Mouse (Mus musculus) kidney, postnatal 36 days (tissue): ENCODE measurements around the gene Sh3bgrl.

Experiments used
- DNase-seq, 2 experiments: peaks; one replicate each; pipeline ENCODE4 v3.0.0; 2021 to 2022; ENCODE audit warnings: mixed read lengths in 2 of 2

Sh3bgrl gene

GRCm38 (mm10) chrX:109132463-109132862, 37.3 kb downstream of the Sh3bgrl start:
- no peak for DNase-seq

GRCm38 (mm10) chrX:109133500-109133899, 38.3 kb downstream of the Sh3bgrl start:
- no peak for DNase-seq

DNA sequence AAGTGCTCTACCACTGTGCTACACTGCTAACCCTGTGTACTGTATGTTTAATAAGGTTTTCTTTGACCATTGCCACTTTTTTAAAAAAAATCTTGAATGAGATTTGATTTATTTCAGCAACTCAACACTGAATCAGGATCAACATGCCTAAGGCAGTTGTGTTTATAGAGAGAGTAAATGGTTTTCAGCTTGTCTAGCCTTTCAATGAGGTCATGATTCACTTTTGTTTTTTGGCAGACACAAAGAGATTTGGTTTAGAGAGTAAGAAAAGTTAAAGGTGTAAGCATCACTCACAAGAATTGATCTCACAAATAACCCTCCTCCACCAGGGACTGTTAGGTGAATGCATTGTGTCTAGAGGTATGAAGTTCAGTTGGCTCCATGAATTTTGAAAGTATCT, 41.1 kb downstream of the Sh3bgrl start:
- DNase-seq: no peak

DNA sequence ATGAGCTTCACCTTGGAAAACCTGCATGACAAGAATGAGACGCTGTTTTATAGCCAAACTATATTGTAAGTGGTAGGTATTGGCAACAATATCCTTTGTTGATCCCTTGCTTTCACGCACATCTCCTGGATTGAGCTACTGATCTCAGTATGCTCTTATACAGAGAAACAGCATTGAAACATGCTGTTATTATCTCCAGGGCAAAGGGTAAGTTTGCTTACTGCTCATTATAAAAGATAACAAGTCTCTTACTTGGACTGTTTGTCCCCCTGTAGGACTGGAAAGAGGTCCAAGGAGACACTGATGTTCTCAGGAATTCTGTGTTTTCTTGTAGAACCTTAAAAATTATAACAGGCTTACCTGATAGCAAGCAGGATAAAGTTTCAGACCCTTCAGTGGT, 41.7 kb downstream of the Sh3bgrl start:
- no peak for DNase-seq

DNA sequence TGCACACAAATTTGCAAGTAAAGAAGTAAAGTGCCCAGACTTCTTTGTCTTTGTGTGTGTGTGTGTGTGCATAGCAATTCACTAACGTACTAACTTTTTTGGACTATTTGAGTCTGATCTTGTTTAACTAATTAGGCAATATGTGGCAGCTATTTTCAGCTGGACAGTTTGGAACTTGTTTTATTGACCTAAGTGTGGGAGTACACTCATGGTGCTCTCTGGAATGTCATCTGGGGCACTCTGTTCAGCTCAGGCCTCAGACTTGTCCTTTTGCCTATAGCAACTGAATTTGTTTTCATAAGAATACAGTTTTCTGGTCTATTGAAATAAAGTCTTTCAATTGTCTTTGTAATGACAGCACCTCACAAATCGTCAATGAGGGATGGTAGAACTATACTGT, 42.1 kb downstream of the Sh3bgrl start:
- no peak for DNase-seq

- DNase-seq: no peak
These were observed 46.2 kb downstream of the Sh3bgrl start for GRCm38 (mm10) chrX:109141337-109141870.

- DNase-seq: peak in 1 of 2 experiments; percentile 28
These were observed 47.1 kb downstream of the Sh3bgrl start for GRCm38 (mm10) chrX:109142281-109142680.

GRCm38 (mm10) chrX:109145779-109146178, 50.6 kb downstream of the Sh3bgrl start:
- no peak for DNase-seq

DNA sequence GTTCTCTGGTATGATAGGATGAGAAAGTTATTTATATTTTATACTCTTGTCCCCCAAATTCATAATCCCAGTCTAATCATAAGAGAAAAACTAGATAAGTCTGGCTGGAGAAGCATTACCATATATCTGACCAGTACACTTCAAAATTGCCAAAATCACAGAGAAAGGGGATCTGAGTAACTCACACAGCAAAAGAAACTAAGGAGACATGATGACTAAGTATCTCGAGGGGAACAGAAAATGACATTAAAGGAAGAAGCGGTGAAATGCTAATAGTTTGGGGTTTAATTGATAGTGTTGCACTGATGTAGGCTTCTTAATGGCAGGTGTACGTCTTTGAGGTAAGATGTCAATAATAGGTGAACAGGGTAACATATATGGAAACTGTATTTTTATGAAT, 51.9 kb downstream of the Sh3bgrl start:
- DNase-seq: no peak

DNA sequence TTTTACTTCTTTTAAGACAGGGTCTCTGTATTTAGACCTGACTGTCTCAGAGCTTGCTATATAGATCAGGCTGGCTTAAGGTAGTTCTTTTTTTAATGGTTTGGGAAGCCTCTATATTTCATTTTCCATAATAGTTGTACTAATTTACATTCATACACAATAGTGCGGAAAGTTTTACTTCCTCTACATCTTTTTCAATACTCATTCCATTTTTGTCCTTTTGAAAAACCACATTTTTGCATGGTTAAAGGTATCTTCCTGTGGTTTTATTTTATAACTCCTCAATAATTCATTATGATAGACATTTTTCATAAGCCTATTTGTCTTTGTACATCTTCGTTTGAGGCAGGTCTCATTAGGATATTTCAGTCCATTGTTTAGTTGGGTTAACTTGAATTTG, 56.1 kb downstream of the Sh3bgrl start:
- no peak for DNase-seq

- no peak for DNase-seq
These were observed 65.2 kb downstream of the Sh3bgrl start for GRCm38 (mm10) chrX:109160326-109160725.

DNA sequence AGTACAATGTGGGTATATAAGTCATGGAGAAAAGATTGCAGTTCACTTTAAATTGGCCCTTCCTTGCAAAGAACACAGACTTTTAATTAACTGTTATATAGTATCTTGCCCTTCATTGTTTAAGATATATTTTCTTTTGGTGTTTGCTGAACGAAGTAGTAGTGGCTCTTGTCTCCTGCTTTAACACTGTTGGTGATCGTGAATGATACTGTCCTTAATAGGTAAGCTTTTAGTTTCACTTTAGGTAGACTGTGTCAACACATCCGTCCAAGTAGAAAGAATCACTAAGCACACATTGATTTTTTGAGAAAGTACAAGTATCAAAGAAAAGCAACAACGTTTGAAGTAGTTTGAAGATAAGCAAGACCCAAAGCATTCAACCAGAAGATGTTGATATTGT, 65.7 kb downstream of the Sh3bgrl start:
- no peak for DNase-seq

DNA sequence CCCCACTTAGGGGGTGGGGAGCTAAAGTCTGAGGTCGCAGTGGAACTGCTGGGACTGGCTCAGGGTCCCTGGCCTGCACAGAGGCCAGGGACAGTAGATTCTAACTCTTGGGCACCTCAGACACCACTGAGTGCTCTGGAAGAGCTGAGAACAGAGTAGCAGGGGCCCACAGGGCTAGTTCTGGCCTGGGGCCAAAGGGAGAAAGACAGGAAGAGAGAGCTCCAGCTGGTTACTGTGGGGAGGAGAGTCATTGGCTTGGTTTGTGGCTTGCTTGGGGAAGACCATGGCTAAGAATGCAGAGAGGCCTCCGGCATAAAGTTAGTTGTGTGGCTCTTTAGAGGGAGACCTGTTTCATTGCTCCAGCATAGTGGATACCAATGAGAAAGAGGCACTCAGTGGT, 79.9 kb downstream of the Sh3bgrl start:
- peak in 1 of 2 experiments; percentile 13 for DNase-seq

GRCm38 (mm10) chrX:109175470-109175869, 80.3 kb downstream of the Sh3bgrl start:
- peak in 1 of 2 experiments; percentile 4 for DNase-seq

DNA sequence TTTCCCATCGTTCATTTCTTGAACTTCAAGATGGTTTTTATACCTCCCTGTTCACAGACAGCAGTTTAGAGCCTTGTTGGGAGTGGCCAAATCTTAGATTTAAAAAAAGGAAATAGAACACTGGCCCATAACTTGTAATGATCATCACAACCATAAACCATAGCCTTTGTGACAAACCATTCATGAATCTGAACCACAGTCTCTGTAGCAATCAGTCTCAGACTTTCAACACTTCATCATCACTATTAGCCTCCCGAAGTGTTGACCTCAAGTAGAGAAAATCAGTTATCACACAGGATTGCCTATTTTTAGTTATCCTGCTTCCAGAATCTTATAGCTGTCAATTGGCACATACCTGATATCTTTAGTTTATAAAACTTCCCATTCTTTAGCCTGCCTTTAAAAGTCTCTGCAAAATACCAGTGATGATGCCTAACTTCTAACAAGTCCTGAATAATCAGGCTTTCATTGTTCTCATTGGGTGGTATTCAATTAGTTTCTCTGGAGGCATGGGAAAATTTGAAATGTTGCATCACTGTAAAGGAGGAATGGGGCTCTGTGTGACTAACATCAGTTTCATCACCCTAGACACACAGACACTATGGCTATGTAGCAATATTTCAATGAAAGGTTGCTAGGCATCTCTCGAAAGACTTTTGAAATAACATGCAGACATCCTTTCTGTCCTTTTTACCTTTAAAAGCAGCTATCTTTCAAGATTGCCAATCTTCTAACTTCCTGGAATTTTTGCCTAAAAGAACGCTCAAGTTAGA, 89.7 kb downstream of the Sh3bgrl start:
- no peak for DNase-seq

- no peak for DNase-seq
These were observed 94.4 kb downstream of the Sh3bgrl start for GRCm38 (mm10) chrX:109189607-109190006.

DNA sequence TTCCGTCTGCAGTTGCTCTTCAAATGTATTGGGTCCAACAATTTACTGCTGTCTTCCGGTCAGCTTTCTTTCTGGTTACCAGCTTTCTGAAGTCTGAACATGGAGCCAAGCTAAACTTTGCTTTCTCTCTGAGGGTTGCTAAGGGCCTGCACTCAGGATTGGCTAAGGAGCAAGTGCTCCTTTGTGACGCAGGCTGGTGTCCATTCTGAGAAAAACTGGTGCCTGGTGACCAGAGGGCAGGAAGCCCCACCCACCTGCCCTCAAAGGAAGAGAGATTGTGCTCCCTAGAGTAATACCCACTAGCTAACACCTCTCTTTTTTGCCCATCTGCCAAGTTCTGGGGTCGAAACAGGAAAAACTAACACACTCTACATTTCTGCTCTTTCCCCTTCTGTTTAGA, 95.8 kb downstream of the Sh3bgrl start:
- DNase-seq: peak; percentile 49 to 65

GRCm38 (mm10) chrX:109191436-109191835, 96.3 kb downstream of the Sh3bgrl start:
- DNase-seq: peak; percentile 18 to 43

GRCm38 (mm10) chrX:109196468-109196867, 101.3 kb downstream of the Sh3bgrl start, which contains the start of gene Gm6377:
TSS of gene Gm6377 (plus strand) at chrX:109196756.
- no peak for DNase-seq

GRCm38 (mm10) chrX:109207843-109208242, 112.7 kb downstream of the Sh3bgrl start:
- no peak for DNase-seq

GRCm38 (mm10) chrX:109228720-109229119, 133.6 kb downstream of the Sh3bgrl start:
- no peak for DNase-seq

GRCm38 (mm10) chrX:109235383-109236036, 140.3 kb downstream of the Sh3bgrl start:
- peak; percentile 2 to 9 for DNase-seq

DNA sequence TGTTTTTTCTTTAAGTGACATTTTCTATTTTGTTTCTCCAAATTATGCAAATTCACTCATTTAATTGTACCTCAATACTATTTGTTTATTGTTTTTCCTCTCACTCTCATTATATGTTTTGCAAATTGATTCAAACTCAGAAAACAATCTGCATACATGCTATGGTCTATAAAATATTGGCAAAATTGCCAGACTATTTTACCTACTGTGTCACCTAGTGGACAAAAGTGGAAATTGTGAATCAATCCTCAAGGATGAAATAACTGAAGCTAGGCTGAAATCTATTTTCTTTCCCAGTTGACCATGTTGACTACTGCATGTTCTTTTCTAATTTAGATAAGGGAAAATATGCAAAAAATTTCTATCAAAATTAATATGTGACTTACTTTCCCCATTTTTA, 143.0 kb downstream of the Sh3bgrl start:
- peak in 1 of 2 experiments; percentile 3 for DNase-seq
